Mouse (Mus musculus) liver, embryonic 14.5 days (tissue): ENCODE results near the gene Lrfn2.

Source experiments
- CTCF ChIP-seq: IDR thresholded peaks from 2 replicates; pipeline ENCODE4 v1.5.1; 2016; ENCODE audit warnings: antibody characterized with exemption, low read depth, control low read depth
- EP300 ChIP-seq: IDR thresholded peaks from 2 replicates; pipeline ENCODE4 v1.6.1; 2016; ENCODE audit warnings: antibody characterized with exemption, low read depth

GRCm38 (mm10) chr17:48963740-48964139 is 31.6 kb downstream of the Lrfn2 start:
- TF ChIP-seq EP300 (no peak), CTCF (no peak)
